Mouse (Mus musculus) urinary bladder, postnatal 10 days (tissue): Measurements from ENCODE around the gene Myd88.

Source experiments
- DNase-seq: peaks from one replicate; pipeline ENCODE4 v3.0.0; 2022; ENCODE audit warnings: low spot score

Myd88 gene

DNA sequence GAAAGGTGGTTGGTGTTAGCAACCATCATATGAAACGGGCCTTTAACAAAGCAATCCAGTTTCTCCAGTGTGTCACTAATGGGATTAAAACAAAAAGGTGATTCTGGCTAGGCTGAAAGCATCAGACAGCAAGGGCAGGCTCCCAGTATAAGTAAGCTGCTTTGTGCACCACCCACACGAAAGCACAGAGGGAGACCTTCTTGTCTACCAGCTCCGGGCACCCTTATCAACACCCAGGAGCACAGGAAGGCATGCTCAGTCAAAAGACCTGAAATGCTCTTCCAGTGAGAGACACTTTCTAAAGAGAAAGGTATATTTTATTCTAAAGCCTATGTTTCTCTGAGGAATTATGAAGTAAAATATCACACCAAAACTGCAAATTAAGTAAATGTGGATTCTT, 50.4 kb downstream of the Myd88 start:
- no peak for DNase-seq
